Mouse (Mus musculus) limb, embryonic 11.5 days (tissue): ENCODE results near the gene Chaf1a. TPM values are rescaled to one million over a fixed set of nuclear protein-coding genes. Genes with fewer than 3 reads are reported as not detected.

Source experiments
- ATAC-seq: fragments of 200-750 bp; cut with Nextera tagmentation; 2 replicates; pipeline ENCODE4 v1.8.0; 2017; ENCODE audit warnings: low read depth; ENCODE audit not compliant: insufficient number of reproducible peaks, low FRiP score, low TSS enrichment
- DNase-seq: peaks from one replicate; pipeline ENCODE4 v3.0.0-alpha.2; 2015; ENCODE audit warnings: low spot score
- H3K27ac ChIP-seq: fragments of 300-500 bp; sonication (generic); replicated peaks from 2 replicates; pipeline ENCODE4 v1.5.1; 2014; ENCODE audit warnings: low read depth, mild to moderate bottlenecking, low read length
- H3K27me3 ChIP-seq: fragments of 300-500 bp; sonication (generic); 2 replicates; pipeline ENCODE4 v1.6.1; 2014; ENCODE audit warnings: mild to moderate bottlenecking, low read length, mixed read lengths; ENCODE audit not compliant: control insufficient read depth, insufficient read depth
- H3K36me3 ChIP-seq: fragments of 300-500 bp; sonication (generic); 2 replicates; pipeline ENCODE4 v1.6.1; 2014; ENCODE audit warnings: mild to moderate bottlenecking, low read length, moderate library complexity, mixed read lengths; ENCODE audit not compliant: control insufficient read depth, insufficient read depth
- H3K4me1 ChIP-seq: fragments of 300-500 bp; sonication (generic); 2 replicates; pipeline ENCODE4 v1.6.1; 2014; ENCODE audit warnings: low read length, mixed read lengths; ENCODE audit not compliant: control insufficient read depth, insufficient read depth
- H3K4me2 ChIP-seq: fragments of 300-500 bp; sonication (generic); 2 replicates; pipeline ENCODE4 v1.6.1; 2014; ENCODE audit warnings: low read depth, mild to moderate bottlenecking, moderate library complexity; ENCODE audit not compliant: severe bottlenecking
- H3K4me3 ChIP-seq: fragments of 300-500 bp; sonication (generic); 2 replicates; pipeline ENCODE4 v1.5.1; 2014; ENCODE audit warnings: low read depth, low read length
- H3K9ac ChIP-seq: fragments of 300-500 bp; sonication (generic); 2 replicates; pipeline ENCODE4 v1.6.1; 2014; ENCODE audit warnings: mild to moderate bottlenecking, low read length
- H3K9me3 ChIP-seq: fragments of 300-500 bp; sonication (generic); 2 replicates; pipeline ENCODE4 v1.6.1; 2016; ENCODE audit warnings: low read length; ENCODE audit not compliant: control insufficient read depth
- WGBS: fragments of 180-500 bp; shearing (Covaris S2); extraction: QIAGEN DNeasy Blood & Tissue Kit; methylation state at CpG from one replicate; pipeline ENCODE4 v1.1.7; 2014; 5-methylcytosine and 5-hydroxymethylcytosine counted together
- polyA plus RNA-seq: library from polyadenylated mRNA; unstranded; fragments of >200 nt; fragmentation: Nextera tagmentation; extraction: Ambion mirVana; gene quantifications from 2 replicates; pipeline ENCODE4 v1.2.1, GENCODE M21; 2014

Gene Chaf1a
- polyA plus RNA-seq, 1 experiment from 2014 or later, result 32.7 TPM

- H3K4me2 ChIP-seq, result peak overlapping the region; percentile 99
- under 1% methylated on average over 21 of the region's 21 CpGs for WGBS
- peak; percentile 96 for DNase-seq
- peak overlapping the region; percentile 90 for H3K27ac ChIP-seq
- ATAC-seq, result peak; percentile 89
- peak overlapping the region; percentile 72 for H3K4me3 ChIP-seq
- H3K27me3 ChIP-seq, result peaks cover 3% of the 10 kb centered on the region; the same call in 1 of the 2 replicates
- H3K9me3 ChIP-seq, result peaks cover 3% of the 10 kb centered on the region
- H3K4me1 ChIP-seq, result peaks cover 18% of the 10 kb centered on the region
- H3K36me3 ChIP-seq, result peaks cover 8% of the 10 kb centered on the region; the same call in 1 of the 2 replicates
- peak overlapping the region; percentile 80 for H3K9ac ChIP-seq
Measured at GRCm38 (mm10) chr17:56008356-56009087, 31.7 kb upstream of the Chaf1a start.

DNA sequence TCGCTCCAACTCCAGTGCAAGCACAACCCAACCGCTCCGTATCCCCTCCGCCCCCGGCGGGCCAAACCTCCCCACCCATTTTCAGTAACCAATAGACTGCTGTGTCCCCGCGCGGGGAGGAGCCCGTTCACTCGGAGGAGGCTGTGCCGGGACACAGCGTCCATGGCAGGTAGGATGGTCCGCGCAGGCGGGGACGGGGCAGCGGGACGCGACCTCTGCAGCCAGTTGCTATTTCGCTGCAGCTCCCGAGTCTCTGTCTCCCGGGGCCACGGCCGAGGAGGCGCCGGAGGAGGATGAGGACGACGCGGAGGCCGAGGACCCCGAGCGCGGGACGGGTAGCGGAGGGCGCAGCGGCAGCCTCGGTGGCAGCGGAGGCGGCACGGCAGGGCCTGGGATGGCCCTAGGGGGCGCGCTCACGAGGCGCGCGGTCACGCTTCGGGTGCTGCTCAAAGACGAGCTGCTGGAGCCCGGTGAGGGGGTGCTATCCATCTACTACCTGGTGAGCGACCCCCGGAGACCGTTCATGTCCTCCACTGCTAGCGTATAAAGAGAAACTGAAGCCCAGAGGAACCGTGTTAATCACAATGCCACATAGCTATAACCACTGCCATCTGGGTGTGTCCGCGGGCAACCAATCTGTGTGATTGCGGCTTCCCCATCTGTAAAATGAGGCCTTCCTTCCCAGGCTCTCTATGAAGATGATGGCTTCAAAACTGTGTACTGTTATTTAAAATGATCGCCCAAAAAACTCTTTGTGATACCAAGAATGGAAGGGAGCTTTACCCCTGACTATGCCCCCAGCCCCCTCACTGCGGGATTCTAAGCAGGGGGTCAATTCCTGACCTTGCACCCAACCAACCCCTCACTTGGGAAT is 30.9 kb upstream of the Chaf1a start:
- H3K4me3 ChIP-seq, result peak overlapping the region; percentile 72
- under 1% methylated on average over 59 of the region's 62 CpGs for WGBS
- H3K36me3 ChIP-seq, result peaks cover 8% of the 10 kb centered on the region; the same call in 1 of the 2 replicates
- DNase-seq (peak; percentile 94), ATAC-seq (peak; percentile 87)
- peaks cover 3% of the 10 kb centered on the region for H3K9me3 ChIP-seq
- H3K27ac ChIP-seq, result peak overlapping the region; percentile 90
- peaks cover 18% of the 10 kb centered on the region for H3K4me1 ChIP-seq
- peaks cover 3% of the 10 kb centered on the region; the same call in 1 of the 2 replicates for H3K27me3 ChIP-seq
- peak overlapping the region; percentile 99 for H3K4me2 ChIP-seq
- H3K9ac ChIP-seq, result peak overlapping the region; percentile 80

- H3K9me3 ChIP-seq, result peaks cover 3% of the 10 kb centered on the region
- peak overlapping the region; percentile 99 for H3K4me2 ChIP-seq
- no peak overlapping the region for H3K27ac ChIP-seq
- no peak for ATAC-seq
- WGBS, result 37% methylated on average over 2 of the region's 2 CpGs
- peak overlapping the region; percentile 72 for H3K4me3 ChIP-seq
- H3K9ac ChIP-seq, result peak overlapping the region; percentile 80
- no peak for DNase-seq
- peaks cover 3% of the 10 kb centered on the region; the same call in 1 of the 2 replicates for H3K27me3 ChIP-seq
- peaks cover 11% of the 10 kb centered on the region; the same call in 1 of the 2 replicates for H3K36me3 ChIP-seq
- peaks cover 18% of the 10 kb centered on the region for H3K4me1 ChIP-seq
Measured at GRCm38 (mm10) chr17:56009962-56010240, 30.3 kb upstream of the Chaf1a start.

DNA sequence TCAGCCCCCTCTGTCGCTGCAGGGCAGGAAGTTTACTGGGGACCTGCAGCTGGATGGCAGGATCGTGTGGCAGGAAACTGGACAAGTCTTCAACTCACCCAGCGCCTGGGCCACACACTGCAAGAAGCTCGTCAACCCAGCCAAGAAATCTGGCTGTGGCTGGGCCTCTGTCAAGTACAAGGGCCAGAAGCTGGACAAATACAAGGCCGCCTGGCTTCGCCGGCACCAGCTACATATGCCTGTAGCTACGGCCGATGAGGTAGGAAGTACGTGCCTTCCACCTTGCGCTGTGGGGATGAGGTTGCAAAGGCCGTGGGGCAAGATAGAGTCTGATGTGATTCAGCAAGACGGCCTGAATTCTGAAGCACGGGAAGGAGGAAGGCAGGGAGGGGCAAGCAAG is 30.0 kb upstream of the Chaf1a start:
- Histone ChIP-seq H3K9me3 (peaks cover 3% of the 10 kb centered on the region), H3K27ac (no peak overlapping the region), H3K36me3 (peaks cover 15% of the 10 kb centered on the region), H3K4me1 (peaks cover 18% of the 10 kb centered on the region), H3K9ac (peak overlapping the region; percentile 13; the same call in 1 of the 2 replicates), H3K4me2 (peak overlapping the region; percentile 99), H3K27me3 (peaks cover 3% of the 10 kb centered on the region; the same call in 1 of the 2 replicates), H3K4me3 (peak overlapping the region; percentile 72)
- ATAC-seq (no peak), DNase-seq (no peak)
- 73% methylated on average over 14 of the region's 14 CpGs for WGBS

DNA sequence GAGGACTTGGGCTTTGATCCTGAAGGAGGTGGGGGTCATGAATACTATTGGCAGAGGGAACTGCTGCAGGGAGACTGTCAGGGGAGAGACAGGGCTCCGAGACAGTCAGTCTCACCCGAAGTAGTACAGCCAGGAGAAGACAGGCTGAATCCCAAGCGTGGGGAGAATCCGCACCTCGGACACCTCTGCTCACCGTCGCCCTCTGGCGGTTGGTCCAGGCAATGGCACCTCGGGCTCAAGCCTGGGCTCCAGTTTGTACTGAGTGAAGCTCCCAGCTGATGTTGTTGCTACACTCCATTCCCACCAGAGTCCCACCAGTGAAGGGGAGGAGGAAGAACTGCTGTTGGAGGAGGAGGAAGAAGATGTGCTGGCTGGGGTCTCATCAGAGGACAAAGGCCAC is 29.6 kb upstream of the Chaf1a start:
- Histone ChIP-seq H3K4me3 (peak overlapping the region; percentile 72), H3K9ac (peak overlapping the region; percentile 13; the same call in 1 of the 2 replicates), H3K27ac (no peak overlapping the region), H3K27me3 (peaks cover 2% of the 10 kb centered on the region; the same call in 1 of the 2 replicates), H3K9me3 (peaks cover 2% of the 10 kb centered on the region), H3K36me3 (peaks cover 17% of the 10 kb centered on the region), H3K4me1 (peaks cover 15% of the 10 kb centered on the region), H3K4me2 (peak overlapping the region; percentile 99; the same call in 1 of the 2 replicates)
- WGBS, result 14% methylated on average over 9 of the region's 9 CpGs
- peak; percentile 87 for DNase-seq
- ATAC-seq, result no peak

DNA sequence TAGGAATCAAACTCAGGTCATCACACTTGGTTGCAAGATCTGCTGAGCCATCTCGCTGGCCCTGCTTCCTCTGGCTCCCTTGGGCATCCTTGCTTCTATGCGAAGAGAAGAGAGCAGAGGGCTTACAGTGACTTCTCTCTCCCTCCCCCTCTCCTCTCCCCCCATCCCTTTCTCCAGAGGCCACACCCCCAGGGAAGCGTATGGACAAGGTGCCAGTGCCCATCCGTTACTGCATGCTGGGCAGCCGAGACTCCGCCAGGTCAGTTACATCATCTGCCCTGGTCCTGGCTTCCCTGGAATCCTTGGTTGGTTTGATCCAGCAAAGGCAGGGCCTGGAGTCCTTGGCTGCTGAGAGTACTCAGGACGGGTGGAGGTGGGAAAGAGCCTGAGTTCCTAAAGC is 28.8 kb upstream of the Chaf1a start:
- H3K9ac ChIP-seq, result no peak overlapping the region
- H3K4me1 ChIP-seq, result peaks cover 15% of the 10 kb centered on the region
- H3K4me2 ChIP-seq, result no peak overlapping the region
- no peak overlapping the region for H3K4me3 ChIP-seq
- H3K27me3 ChIP-seq, result no peaks in the 10 kb centered on the region
- DNase-seq (no peak), ATAC-seq (no peak)
- H3K36me3 ChIP-seq, result peaks cover 22% of the 10 kb centered on the region
- no peak overlapping the region for H3K27ac ChIP-seq
- no peaks in the 10 kb centered on the region; the same call in 1 of the 2 replicates for H3K9me3 ChIP-seq
- 90% methylated on average over 7 of the region's 7 CpGs for WGBS

DNA sequence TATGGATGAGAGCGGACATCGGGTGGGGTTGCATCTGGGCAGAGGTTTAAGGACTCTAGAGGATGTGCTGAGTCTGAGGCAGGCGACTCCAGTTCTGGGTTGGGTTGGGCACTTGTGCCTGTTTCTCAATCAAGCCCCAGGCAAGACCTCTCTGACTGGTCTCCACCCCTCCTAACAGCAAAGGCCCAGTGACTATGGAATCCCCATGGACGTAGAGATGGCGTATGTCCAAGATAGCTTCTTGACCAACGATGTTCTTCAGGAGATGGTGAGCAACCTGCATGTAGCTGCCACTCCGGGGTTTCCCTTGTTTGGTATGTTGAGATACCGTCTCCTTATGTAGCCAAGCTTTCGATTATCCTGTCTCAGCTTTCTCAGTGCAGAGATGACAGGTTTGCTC is 24.9 kb upstream of the Chaf1a start:
- no peak overlapping the region for H3K4me2 ChIP-seq
- H3K4me1 ChIP-seq, result peaks cover 3% of the 10 kb centered on the region
- H3K4me3 ChIP-seq, result no peak overlapping the region
- H3K9me3 ChIP-seq, result no peaks in the 10 kb centered on the region
- H3K9ac ChIP-seq, result no peak overlapping the region
- DNase-seq (no peak), ATAC-seq (no peak)
- peaks cover 41% of the 10 kb centered on the region for H3K36me3 ChIP-seq
- no peak overlapping the region for H3K27ac ChIP-seq
- no peaks in the 10 kb centered on the region for H3K27me3 ChIP-seq
- 92% methylated on average over 9 of the region's 9 CpGs for WGBS

DNA sequence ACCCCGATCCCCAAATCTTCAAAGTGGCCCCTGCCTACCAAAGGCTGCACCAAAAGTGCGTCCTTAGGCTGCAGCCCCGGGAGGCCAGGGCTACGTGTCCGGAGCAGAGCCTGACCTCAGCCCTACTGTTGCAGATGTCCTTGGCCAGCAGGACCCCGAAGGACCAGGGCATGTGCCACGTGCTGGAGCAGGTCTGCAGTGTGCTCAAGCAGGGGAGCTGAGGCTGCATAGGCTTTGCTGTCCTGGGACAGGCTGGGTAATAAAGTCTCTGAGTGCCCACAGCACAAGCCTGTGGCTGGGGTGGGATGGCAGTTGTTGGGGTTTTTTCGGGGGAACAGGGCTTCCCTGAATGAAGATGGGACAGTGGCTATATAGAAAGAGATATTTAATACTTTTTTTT is 23.9 kb upstream of the Chaf1a start:
- Histone ChIP-seq H3K4me1 (no peaks in the 10 kb centered on the region), H3K4me3 (no peak overlapping the region), H3K27me3 (no peaks in the 10 kb centered on the region), H3K27ac (no peak overlapping the region), H3K9me3 (no peaks in the 10 kb centered on the region), H3K4me2 (no peak overlapping the region), H3K36me3 (peaks cover 50% of the 10 kb centered on the region), H3K9ac (no peak overlapping the region)
- DNase-seq (no peak), ATAC-seq (no peak)
- WGBS, result 89% methylated on average over 8 of the region's 8 CpGs
